Mouse (Mus musculus): Measurements from ENCODE around the gene Mrpl11.
A peak's percentile ranks its signal among the peaks of the same experiment; 100 is the strongest.

Gene Mrpl11

DNA sequence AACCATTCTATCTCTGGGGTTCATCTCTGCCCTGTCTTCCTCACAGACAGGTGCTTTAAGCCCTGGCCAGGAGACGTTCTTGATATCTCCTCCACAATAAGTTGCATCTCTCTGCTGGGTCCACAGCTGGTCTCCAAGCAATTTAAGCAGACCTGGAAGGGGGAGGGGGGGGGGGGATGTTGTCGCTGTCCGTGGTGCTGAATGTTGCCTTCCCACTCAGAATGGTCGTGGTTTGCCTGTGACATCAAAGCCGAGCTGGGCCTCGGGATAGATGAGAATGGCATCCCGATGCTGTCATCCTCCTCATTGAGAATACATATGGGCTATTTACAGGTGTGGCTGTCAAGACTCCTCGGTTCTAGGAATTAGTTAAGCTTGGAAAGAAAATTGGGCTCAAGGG lies 30.4 kb downstream of the Mrpl11 start:
- no peak for DNase-seq (ENCODE audit: low read depth, low spot score)

DNA sequence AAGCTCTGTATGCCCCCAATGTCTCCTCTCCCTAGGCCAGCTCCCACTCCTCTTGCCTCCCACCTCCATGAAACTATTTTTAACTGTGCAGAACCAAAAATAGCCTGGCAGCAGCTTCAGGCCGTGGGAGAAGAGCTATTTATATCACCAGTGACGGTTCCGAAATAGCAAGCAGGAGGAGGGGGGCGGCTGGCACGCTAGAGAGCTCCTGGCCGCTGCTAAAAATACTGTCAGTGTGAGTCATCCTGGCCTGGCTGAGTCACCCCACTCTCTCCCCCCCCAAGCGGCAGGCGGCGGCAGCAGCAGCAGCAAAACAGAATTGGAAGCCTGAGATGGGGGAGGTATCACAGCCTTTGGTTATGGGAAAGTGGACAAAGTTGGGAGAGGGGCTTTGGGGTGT lies 31.0 kb downstream of the Mrpl11 start:
- DNase-seq (ENCODE audit: low read depth, low spot score): no peak

DNA sequence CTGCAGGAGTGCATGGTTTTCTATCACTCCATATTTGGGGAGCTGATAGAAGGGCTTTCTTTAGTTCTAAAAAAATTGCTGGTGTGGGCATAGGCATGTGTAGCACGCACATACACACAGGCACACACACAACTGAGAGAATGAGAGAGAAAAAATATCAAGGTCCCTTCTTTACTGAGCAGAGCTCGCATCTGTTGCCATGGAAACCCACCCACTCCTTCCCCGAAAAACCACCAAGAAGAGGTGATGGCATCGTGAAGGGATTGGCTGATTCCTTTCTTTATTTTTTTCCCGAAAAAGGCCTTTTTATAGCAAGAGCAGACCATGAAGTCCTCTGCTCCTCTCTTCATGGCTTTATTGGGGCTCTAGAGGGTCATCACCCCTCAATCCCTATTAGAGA lies 32.1 kb downstream of the Mrpl11 start:
- no peak for DNase-seq (ENCODE audit: low read depth, low spot score)

DNA sequence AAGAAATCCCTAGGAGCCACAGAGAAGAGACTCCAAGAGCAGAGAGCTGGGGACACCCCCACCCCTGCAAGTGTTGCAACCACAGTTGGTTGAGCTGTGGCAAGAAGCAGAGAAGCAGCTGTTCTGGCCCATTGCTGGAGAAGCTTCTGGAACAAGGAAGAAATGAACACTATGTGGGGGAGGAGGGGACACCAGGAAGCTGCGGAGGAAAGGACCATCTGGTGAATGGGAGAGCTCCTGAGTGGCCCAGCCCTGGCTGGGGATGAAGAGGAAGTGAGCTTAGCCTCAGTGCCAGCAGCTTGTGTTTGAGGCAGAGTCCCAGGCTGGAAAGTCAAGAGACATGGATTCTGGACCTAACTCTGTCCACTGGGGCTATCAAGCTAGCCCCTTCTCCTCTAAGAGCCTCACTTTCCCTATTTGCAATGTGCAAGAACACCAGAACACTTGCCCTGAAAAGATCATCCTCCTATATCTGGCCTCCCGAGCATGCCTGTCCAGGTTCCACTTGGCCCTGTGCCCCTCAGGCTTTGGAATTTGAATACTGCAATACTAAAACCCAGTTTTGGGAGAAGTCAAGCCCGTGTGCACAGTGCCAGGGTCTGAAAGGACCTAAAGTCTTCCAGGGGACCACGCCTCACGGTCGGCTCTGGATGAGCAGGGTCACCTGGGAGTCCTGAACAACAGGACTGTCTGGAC lies 37.6 kb downstream of the Mrpl11 start:
- no peak for DNase-seq (ENCODE audit: low read depth, low spot score)

DNA sequence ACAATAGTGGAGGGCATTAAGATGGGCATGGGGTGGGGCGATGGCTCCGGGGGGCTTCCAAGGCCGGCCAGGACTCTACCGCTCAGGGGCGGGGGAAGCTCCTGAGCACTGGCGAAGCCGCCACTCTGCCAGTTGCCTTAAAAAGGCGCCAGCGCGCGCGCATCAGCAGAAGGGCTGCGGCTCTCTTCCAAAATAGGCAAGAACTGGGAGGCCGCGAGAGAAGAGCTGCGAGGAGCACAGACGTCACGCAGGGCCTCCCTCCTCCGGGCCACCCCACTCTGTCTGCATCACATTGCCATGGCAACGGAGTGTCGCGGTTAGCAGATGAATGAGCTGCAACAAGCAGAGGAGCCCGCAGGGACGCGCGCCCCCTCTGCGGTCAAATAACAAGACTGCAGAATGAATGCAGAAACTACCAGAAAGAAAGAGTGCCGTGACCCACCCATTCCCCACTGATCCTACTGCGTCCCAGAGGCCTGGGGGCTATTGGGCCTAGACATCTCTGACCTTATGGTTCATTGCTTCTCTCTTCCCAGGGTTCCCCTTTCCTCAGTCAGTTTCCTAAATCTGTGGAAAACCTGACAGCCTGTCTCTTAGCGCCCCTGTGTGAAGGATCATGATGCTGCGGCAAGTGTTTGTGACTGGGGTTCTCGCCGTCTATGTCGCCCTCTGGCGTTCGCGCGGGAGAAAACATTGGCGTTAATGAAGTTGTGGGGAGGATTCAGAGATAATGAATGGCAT lies 39.9 kb downstream of the Mrpl11 start:
- DNase-seq (ENCODE audit: low read depth, low spot score): peak; percentile 88

DNA sequence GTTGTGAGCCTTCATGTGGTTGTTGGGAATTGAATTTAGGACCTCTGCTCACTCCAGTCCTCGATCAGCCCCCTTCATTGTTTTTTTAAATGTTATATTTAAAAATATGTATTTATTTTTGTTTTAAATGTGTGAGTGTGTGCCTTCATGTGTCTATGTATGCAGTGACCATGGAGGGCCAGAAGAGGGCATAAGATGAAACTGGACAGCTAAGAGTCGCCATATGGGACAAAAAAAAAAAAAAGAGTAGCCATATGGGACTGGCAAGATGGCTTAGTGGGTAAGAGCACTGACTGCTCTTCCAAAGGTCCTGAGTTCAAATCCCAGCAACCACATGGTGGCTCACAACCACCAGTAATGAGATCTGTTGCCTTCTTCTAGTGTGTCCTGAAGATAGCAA lies 41.7 kb downstream of the Mrpl11 start:
- peak; percentile 52 for DNase-seq (ENCODE audit: low read depth, low spot score)

DNA sequence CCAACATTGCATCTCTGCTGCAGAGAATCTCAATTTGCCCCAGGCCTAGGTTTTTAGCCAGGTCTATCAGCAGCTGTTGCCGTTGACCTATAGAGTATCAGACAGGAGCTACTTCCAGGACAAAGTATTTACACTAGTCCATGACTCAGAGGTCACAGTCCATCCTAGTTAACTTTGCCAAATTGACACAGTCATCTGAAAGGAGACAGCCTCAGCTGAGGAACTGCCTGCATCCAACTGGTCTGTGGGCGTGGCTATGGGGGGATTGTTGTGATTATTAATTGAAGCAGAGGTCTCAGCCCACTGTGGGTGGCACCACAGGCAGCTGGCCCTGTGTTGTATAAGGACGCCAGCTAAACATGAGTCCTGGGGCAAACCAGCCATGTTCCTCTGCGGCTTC lies 43.0 kb downstream of the Mrpl11 start:
- no peak for DNase-seq (ENCODE audit: low read depth, low spot score)

DNA sequence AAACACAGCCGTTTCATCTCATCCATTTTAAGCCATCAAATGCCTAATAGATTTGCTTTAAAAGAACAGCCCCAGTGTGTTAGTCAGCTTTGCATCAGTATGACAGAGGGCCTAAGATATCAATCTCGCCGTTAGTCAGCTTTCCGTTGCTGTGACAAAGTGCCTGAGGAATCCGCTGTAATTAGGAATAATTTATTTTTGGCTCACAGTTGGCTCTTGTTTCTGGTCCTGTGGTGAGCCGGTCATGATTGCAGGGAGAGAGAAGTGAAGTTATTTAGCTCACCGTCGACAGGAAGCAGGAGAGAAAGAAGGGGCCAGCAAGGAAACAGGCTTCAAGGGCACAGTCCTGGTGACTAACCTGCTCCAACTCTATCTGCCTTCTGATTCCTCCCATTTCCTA lies 51.2 kb downstream of the Mrpl11 start:
- DNase-seq (ENCODE audit: low read depth, low spot score): no peak

DNA sequence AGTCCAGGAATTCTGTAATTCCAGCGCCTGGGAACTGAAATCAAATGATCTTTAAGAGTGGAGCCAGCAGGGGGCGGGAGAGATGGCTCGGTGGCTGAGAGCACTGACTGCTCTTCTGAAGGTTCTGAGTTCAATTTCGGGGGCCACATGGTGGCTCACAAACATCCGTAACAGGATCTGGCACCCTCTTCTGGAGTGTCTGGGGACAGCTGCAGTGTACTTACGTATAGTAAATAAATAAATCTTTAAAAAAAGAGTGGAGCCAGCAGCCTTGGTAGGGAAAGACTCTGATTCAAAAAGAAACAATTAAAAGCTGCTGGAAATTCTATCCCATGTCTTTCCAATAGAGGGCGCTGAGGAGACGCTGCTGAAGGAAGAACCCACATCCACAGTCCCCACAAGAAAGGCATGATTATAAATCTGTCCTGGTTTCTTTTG lies 53.0 kb downstream of the Mrpl11 start:
- DNase-seq (ENCODE audit: low read depth, low spot score): peak; percentile 93

DNA sequence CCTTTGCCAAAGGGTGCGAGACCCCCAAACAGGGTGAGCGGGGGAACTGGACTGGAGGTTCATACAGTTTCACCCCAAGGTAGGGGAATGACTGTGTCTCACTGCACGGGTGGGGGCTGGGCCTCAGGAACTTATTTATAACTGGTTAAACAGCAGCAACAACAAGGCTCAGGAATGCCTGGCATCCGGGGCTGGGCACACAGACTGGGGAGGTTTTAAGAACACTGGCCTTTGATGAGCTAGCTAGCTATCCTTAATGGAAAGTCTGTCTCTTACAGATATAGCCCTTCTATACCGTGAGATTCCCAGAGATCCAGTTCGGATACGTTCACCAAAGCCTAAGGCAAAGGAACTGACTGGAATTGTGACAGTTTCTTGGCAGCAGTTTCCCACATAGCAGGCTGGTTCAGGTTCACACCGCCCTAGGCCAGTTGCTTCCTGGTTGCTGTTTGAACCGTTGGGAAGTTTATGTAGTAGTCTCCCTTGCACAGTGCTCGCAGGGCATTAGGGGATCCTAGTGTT lies 54.3 kb downstream of the Mrpl11 start:
- DNase-seq (ENCODE audit: low read depth, low spot score): peak; percentile 88
